ENCODE assay signal across 10 mouse cellular contexts in the genomic region with DNA sequence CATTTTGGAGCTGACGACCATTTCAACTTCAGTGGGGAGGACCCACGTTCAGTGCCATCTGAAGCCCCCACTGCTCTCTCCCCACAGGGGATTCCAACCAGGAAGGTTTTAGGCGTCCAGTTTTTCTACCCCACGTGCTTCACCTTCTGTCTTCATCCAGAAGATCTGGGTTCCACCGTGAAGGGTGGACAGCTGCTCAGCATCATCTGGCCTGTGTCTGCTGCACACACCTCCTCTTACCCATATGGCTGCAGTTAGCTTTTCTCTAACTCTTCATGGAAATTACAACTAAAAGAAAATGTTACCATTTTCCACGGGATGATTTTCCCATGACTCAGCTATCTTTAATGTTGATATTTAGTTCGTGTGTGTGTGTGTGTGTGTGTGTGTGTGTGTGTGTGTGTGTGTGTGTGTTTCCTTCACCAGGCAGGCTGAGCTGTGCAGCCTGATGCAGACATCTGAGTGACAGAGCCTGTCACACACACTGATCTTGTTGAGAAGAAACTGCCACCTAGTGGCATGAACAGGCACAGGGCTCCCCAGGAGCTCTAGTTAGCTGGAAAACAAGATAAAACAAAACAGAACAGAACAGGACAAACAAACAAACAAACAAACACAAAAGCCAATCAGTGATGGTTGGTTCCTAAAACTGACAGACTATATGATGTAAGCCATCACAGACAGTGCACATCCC.
DNase-seq lines count a peak whose midpoint lies in the region; ATAC-seq and TF ChIP-seq lines count a peak whose summit lies in the region.
"Had no signal": no experiment of that assay in that cellular context is flagged by ENCODE, and none has a peak within 500 bp of the region (broad histone marks: within the 10 kb centered on the region; RNA-seq: fewer than 3 reads in every experiment).

No protein-coding gene starts in this region.

- no peak overlapping the region for H3K4me2 ChIP-seq in embryonic facial prominence, embryonic 11.5 days (ENCODE audit: low read depth, low read length)
- H3K4me2 ChIP-seq: embryonic facial prominence, embryonic 12.5 days; liver, embryonic 13.5 days had no signal

- no peak overlapping the region for H3K4me3 ChIP-seq in ES-E14 (ENCODE audit: insufficient read depth in 1 of 2, low read depth in 1 of 2, low read length in 2 of 2, poor library complexity in 1 of 2, severe bottlenecking in 1 of 2)
- H3K4me3 ChIP-seq in embryonic facial prominence, embryonic 11.5 days (ENCODE audit: low read depth, low read length) = no peak overlapping the region
- H3K4me3 ChIP-seq: embryonic facial prominence, embryonic 12.5 days; liver, embryonic 13.5 days had no signal

- no peaks in the 10 kb centered on the region for H3K9me3 ChIP-seq in ES-E14 (ENCODE audit: control insufficient read depth, insufficient read depth, low read depth, low read length)
- no peaks in the 10 kb centered on the region for H3K9me3 ChIP-seq in embryonic facial prominence, embryonic 11.5 days (replicated peaks; ENCODE audit: control insufficient read depth, low read length)
- H3K9me3 ChIP-seq: embryonic facial prominence, embryonic 12.5 days; liver, embryonic 13.5 days had no signal

- no peaks in the 10 kb centered on the region for H3K36me3 ChIP-seq in ES-E14 (ENCODE audit: control insufficient read depth, insufficient read depth, low read length, poor library complexity, severe bottlenecking)
- H3K36me3 ChIP-seq in embryonic facial prominence, embryonic 11.5 days (replicated peaks; ENCODE audit: control insufficient read depth, insufficient read depth, low read depth, low read length) = no peaks in the 10 kb centered on the region
- H3K36me3 ChIP-seq: embryonic facial prominence, embryonic 12.5 days; liver, embryonic 13.5 days had no signal

- no peaks in the 10 kb centered on the region for H3K27me3 ChIP-seq in embryonic facial prominence, embryonic 11.5 days (ENCODE audit: control insufficient read depth, insufficient read depth, low read length)
- H3K27me3 ChIP-seq: embryonic facial prominence, embryonic 12.5 days; liver, embryonic 13.5 days had no signal

- H3K9ac ChIP-seq in ES-E14 (ENCODE audit: insufficient read depth, low read depth, low read length, poor library complexity, severe bottlenecking) = no peak overlapping the region
- H3K9ac ChIP-seq in embryonic facial prominence, embryonic 11.5 days (replicated peaks; ENCODE audit: low read length) = no peak overlapping the region
- H3K9ac ChIP-seq: embryonic facial prominence, embryonic 12.5 days; liver, embryonic 13.5 days had no signal

- H3K27ac ChIP-seq in ES-E14 (ENCODE audit: insufficient read depth, low read depth, low read length, poor library complexity, severe bottlenecking) = no peak overlapping the region
- no peak overlapping the region for H3K27ac ChIP-seq in embryonic facial prominence, embryonic 11.5 days (replicated peaks; ENCODE audit: low read depth, low read length)
- H3K27ac ChIP-seq: embryonic facial prominence, embryonic 12.5 days; liver, embryonic 13.5 days had no signal

- H3K4me1 ChIP-seq in ES-E14 (ENCODE audit: control insufficient read depth in 2 of 2, insufficient read depth in 2 of 2, low read length in 2 of 2, poor library complexity in 1 of 2) = no peaks in the 10 kb centered on the region
- no peaks in the 10 kb centered on the region for H3K4me1 ChIP-seq in embryonic facial prominence, embryonic 11.5 days (ENCODE audit: control insufficient read depth, insufficient read depth, low read length)
- H3K4me1 ChIP-seq: embryonic facial prominence, embryonic 12.5 days; liver, embryonic 13.5 days had no signal

- peak; percentile 32 for DNase-seq in kidney, adult 18-20 months
- no peak for DNase-seq in kidney, adult 11 months
- DNase-seq in ES-E14 (ENCODE audit: low read depth, low spot score) = peak; percentile 15
- peak; percentile 52 for DNase-seq in embryonic facial prominence, embryonic 11.5 days (ENCODE audit: low spot score)
- DNase-seq in kidney, postnatal 10 days = peak; percentile 51
- DNase-seq in telencephalon, adult 2 months (ENCODE audit: low read depth, low spot score) = peak; percentile 55
- no peak for DNase-seq in Muller cell, postnatal 12 days (ENCODE audit: inconsistent ontology term)
- DNase-seq: liver, embryonic 13.5 days had no signal

- 53% methylated on average over 7 of the region's 7 CpGs for WGBS in embryonic facial prominence, embryonic 11.5 days

- in situ Hi-C loops in ES-E14 (cut with MboI; ENCODE audit: low sequenced_read_pairs in 2 of 2, unreplicated experiment in 2 of 2) = no loop called here

- no peak; the same call in 1 of the 2 replicates for ATAC-seq in embryonic facial prominence, embryonic 11.5 days (replicated peaks; ENCODE audit: insufficient number of reproducible peaks, low FRiP score, low TSS enrichment, low read depth)
- peak; percentile 73 for ATAC-seq in megakaryocyte progenitor cell, adult 5-6 weeks (replicated peaks; ENCODE audit: poor library complexity)

TF ChIP-seq in ES-E14, 5 proteins besides CTCF, POLR2A, EP300 and RAD21:
- TF ChIP-seq MAFK (IDR thresholded peaks at IDR 0.05; ENCODE audit: insufficient read depth, low read depth, low read length) (no peak), ZNF384 (IDR thresholded peaks at IDR 0.05; ENCODE audit: low read depth, low read length) (no peak), CHD2 (IDR thresholded peaks at IDR 0.05; ENCODE audit: low read depth, low read length) (no peak), HCFC1 (IDR thresholded peaks at IDR 0.05; ENCODE audit: borderline replicate concordance, insufficient read depth, low read length) (no peak), ZC3H11A (IDR thresholded peaks at IDR 0.05; ENCODE audit: borderline replicate concordance, low read depth, low read length) (no peak)

Comparison
In these comparisons a context has a peak if more than half of its experiments do, and no peak if none do; other contexts are left out.
1. DNase-seq: peak in kidney, adult 18-20 months (single experiment), ES-E14 (single experiment), embryonic facial prominence, embryonic 11.5 days (single experiment), kidney, postnatal 10 days (single experiment) and telencephalon, adult 2 months (single experiment); none in kidney, adult 11 months (single experiment) and Muller cell, postnatal 12 days (single experiment).